Mouse (Mus musculus): ENCODE measurements around the gene Lrpap1.
A peak's percentile ranks its signal among the peaks of the same experiment; 100 is the strongest.

Lrpap1 gene

GRCm38 (mm10) chr5:35120024-35120423 lies 14.5 kb upstream of the Lrpap1 start:
- DNase-seq (ENCODE audit: low spot score): no peak

DNA sequence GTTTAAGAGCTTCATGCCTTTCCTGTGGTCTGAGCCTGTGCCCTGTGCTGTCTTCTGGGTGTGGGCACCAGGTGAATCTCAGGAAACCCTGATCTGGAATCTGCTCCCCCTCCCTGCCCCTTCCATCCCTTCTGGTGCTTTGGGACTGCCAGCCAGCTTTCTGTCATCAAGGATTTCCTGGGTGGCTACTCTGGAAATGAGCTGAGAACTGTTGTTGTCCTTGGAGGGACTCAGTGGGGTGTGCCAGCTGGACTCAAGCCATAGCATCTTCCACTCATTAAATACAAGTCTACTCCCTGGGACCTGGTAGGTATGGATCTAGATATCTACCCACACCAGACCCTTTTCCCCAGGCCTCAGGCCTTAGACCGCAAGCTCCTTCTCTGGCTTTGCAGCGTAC lies 12.9 kb upstream of the Lrpap1 start:
- no peak for DNase-seq (ENCODE audit: low spot score)

DNA sequence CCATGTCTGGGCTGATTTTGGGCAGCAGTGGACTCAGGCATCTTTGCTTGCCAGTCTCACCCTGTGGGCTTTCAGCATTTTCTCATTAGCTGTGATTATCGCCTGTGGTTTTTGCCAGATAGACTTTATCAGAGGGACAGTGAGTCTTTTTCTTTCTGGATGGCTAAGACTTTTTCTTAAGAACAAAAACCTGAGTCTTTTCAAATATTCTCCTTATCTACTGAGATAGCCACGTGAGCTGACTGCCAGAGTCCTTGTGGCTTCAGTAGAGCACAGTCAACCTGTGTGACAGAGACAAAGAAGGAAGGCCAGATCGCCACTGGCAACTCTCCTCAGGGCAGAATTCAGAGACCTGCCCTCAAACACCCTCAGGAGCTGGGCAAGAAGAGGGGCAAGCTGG lies 12.1 kb upstream of the Lrpap1 start:
- no peak for DNase-seq (ENCODE audit: low spot score)

DNA sequence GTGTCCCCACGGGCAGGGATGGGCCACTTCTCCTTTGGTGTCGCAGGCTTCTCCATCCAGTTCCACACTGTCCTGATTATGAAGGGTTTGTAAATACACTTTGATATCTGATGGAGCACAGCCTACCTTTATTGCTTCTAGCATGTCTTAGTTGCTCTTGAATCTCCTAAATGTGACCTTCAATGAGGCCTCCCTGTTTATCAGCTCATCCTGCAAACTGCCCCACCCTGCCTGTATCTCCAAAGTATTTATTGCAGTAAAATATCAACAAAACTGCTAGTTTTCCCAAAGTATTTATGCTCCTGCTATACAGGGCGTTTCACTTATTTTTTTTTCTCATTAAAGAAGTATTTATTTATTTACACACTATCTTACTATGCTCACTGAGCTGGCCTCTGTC lies 10.4 kb upstream of the Lrpap1 start:
- DNase-seq (ENCODE audit: low spot score): no peak

- no peak for DNase-seq (ENCODE audit: low spot score)
These were observed 6.9 kb upstream of the Lrpap1 start for GRCm38 (mm10) chr5:35112444-35112843.

- no peak for DNase-seq (ENCODE audit: low spot score)
These were observed 344 bp upstream of the Lrpap1 start for GRCm38 (mm10) chr5:35105922-35106298.

GRCm38 (mm10) chr5:35104183-35104959 lies 1.2 kb downstream of the Lrpap1 start:
- no peak for DNase-seq (ENCODE audit: low spot score)

GRCm38 (mm10) chr5:35103528-35103927 lies 2.0 kb downstream of the Lrpap1 start:
- DNase-seq (ENCODE audit: low spot score): no peak

DNA sequence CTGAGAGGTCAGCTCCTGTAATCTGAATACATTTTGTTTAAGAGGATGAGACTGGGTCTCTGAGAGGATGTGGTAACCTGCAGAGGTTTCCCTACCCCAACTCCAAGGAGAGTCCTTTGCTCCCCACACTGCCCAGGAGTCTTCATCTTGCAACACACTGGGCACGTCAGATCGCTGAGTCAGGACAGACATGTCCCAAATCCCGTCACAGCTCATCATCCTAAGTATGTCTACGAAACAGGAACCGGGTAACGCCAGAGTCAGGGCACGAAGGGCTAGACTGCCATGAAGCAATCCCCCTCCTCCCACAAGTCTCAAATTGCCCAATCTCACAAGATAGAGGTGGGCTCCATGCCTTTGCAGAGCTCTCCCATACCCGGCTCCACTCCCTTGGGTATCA lies 2.5 kb downstream of the Lrpap1 start:
- no peak for DNase-seq (ENCODE audit: low spot score)

DNA sequence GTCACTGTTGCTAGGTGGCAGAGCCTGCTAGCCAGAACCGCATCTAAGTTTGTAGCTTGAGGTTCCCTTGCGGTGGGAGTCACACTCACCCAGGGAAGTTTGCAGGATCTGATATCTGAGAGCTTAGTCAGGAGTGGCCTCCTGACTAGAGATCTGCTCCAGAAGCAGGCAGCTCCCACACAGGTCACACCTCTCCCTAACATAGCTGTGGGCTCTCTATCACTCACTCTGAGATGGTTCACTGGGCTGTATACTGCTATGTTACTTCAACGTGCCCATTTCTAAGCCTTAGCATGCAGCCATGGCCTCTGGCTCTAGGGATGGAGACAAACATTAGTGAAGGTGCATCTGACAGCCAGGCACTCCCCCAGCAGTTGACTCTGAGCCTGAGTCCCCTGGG lies 13.9 kb downstream of the Lrpap1 start:
- no peak for DNase-seq (ENCODE audit: low spot score)

- no peak for DNase-seq (ENCODE audit: low spot score)
These were observed 16.0 kb downstream of the Lrpap1 start for GRCm38 (mm10) chr5:35089614-35089963.

DNA sequence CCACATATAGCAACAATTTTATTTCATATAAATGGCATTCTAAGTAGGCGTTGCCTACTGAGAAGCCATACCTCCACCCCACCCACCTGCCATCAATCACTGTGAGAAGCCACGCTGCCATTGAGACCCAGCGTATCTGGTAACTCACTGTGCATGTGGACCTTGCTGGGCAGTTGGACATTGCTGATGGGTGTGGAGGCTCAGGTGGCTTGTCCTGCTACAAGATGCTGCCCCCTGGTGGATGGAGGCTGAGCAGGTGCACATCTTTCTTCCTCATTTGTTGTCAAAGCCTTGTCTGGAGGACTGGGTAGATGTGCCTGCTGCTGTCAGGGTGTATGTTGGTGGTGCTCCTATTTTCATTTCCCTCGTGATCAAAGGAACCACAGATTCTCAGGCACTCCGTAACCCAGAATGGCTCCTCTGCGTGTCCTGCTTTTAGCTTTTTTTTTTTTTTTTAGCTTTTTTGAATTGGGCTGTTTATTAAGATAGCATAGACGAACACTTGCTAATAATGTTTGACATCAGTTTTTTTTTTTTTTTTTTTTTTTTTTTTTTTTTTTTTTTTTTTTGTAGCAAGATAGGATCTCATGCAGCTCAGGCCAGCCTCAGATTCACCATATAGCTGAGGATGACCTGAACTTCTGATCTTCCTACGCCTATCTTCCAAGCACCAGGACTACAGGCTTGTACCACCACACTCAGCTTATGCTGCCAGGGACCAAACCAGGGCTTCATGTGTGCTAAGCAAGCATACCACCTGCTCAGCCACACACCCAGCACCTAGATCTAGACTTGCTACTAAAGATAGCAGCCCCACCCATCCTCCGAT lies 16.6 kb downstream of the Lrpap1 start:
- DNase-seq (ENCODE audit: low spot score): peak; percentile 81

DNA sequence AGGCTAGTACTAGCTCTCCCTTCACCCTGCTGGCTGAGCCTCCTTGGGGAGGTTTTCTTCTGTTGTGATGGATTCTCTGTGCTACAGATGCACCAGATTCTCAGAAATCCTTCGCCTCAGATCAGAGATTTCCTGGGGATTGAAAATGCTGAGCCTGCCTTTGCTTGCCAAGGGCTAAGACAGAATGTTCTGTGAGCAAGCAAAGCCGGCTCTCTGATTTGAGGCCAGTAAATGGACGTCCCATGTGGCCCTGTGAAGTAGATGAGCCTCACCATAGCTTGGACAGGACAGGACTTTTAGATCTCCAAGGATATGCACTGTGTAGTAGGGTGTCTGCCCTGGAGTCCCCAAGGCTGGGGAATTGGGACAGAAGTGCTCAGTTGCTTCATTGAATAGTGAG lies 20.7 kb downstream of the Lrpap1 start:
- no peak for DNase-seq (ENCODE audit: low spot score)

- DNase-seq (ENCODE audit: low spot score): no peak
These were observed 26.5 kb downstream of the Lrpap1 start for GRCm38 (mm10) chr5:35079101-35079500.

GRCm38 (mm10) chr5:35076369-35076768 lies 29.2 kb downstream of the Lrpap1 start:
- no peak for DNase-seq (ENCODE audit: low spot score)

GRCm38 (mm10) chr5:35073992-35074391 lies 31.6 kb downstream of the Lrpap1 start:
- no peak for DNase-seq (ENCODE audit: low spot score)

DNA sequence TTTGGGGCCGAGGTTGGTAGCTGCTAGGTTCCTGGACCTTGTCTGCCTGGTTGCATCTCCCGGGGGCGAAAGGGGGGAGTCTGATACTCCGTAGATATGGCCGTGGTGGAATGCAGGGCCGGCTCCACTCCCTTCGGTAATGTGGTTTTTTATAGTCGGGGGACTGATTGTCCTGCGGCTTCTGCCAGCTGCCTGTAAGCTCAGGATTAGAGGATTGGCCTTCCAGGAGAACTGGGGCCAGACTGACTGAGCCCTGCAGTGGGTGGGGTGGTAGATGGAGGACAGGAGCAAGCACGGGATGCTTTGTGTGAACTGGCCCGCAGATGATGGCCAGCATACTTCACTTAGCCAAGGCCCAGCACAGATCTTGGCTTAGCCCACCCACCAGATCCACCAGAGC lies 32.3 kb downstream of the Lrpap1 start:
- no peak for DNase-seq (ENCODE audit: low spot score)

DNA sequence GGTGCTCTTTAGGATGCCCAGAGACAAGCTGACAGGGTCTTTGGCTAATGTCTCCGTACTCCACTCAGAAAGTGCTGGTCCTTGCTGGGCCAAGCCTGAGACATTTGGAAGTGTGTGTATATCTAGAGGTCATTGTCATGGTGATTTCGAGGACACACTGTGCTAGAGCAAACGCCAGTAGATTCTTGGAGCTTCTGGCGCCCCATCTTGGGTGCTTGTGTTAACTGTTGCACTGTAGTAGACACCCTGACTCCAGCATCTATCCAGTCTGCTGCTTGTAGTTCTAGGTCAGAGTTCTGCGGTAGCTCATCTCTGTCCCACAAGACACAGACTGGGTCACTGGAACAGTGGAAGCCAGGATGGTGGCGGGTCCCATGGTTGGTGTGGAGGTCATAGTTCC lies 33.7 kb downstream of the Lrpap1 start:
- no peak for DNase-seq (ENCODE audit: low spot score)

DNA sequence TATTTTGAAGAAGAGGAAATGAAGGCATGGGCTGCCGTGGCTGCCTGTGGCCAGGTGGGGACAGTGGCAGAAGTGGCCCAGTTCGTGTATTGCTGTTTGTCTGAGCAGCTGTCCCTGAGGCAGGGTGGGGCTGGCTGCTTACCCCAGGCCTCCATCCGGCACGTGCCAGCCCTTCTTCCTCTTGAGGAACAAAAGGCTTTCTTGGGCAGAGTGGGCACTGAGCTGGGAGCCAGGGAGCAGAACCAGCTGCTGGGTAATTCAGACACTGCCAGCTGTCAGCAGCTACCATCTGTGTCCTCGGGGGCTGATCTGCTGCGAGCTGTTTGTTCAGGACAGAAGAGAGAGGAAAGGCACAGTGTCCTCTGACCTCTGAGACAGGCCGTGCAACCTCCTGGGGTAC lies 34.6 kb downstream of the Lrpap1 start:
- DNase-seq (ENCODE audit: low spot score): no peak

DNA sequence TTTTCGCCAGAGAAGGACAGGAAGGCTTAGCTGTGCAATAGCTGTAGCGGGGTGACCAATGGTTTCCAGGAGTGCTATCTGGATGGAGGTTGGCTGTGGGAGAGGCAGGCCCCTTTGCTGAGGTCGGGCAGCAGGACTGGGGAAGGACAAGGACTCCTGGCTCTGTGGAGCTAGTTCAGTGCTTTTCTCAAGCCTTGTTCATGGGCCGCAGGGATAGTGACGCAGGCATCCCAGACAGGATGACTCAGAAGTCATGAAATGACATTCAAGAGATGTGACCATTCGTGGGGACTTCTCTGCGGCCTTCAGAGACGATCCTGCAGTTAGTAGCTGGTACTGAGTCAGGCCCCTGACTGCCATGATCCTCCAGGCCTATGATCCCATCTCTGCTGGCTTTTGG lies 35.3 kb downstream of the Lrpap1 start:
- no peak for DNase-seq (ENCODE audit: low spot score)

DNA sequence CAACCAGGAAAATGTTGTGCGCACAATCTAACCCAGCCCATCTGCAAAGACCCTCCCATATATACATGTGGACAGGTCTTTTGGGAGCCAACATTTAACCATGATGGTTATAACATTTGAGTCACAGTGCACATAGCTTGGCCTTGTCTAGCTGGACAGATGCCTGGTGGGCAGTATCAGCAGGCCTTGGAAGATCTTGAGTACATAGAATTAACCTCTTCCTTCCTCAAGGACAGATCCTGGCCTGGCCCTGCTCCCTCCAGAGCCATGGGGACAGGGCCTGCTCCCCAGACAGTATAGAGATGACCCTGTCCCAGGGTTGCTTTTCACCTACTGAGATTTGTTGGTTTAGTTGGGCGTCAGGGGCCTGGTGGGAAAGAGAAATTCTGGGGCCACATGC lies 35.7 kb downstream of the Lrpap1 start:
- no peak for DNase-seq (ENCODE audit: low spot score)

- no peak for DNase-seq (ENCODE audit: low spot score)
These were observed 45.5 kb downstream of the Lrpap1 start for GRCm38 (mm10) chr5:35060098-35060497.

GRCm38 (mm10) chr5:35058216-35058615 lies 47.4 kb downstream of the Lrpap1 start:
- DNase-seq (ENCODE audit: low spot score): no peak

GRCm38 (mm10) chr5:35057582-35057981 lies 48.0 kb downstream of the Lrpap1 start:
- DNase-seq (ENCODE audit: low spot score): no peak

Measured in embryo, embryonic 10 days (tissue).